Mouse (Mus musculus) forebrain, embryonic 12.5 days (tissue): ENCODE measurements around the gene Cdh22. TPM values are rescaled to one million over a fixed set of nuclear protein-coding genes. Genes with fewer than 3 reads are reported as not detected.

Source experiments
- ATAC-seq: fragments of 200-750 bp; cut with Nextera tagmentation; 2 replicates; pipeline ENCODE4 v1.8.0; 2017; ENCODE audit warnings: moderate TSS enrichment; ENCODE audit not compliant: low FRiP score
- H3K27ac ChIP-seq: fragments of 300-500 bp; sonication (generic); 2 replicates; pipeline ENCODE4 v1.5.1; 2016; ENCODE audit warnings: mild to moderate bottlenecking
- H3K27me3 ChIP-seq: fragments of 300-500 bp; sonication (generic); 2 replicates; pipeline ENCODE4 v1.6.1; 2016; ENCODE audit warnings: mild to moderate bottlenecking
- H3K36me3 ChIP-seq: fragments of 300-500 bp; sonication (generic); replicated peaks from 2 replicates; pipeline ENCODE4 v1.6.1; 2016; ENCODE audit warnings: mild to moderate bottlenecking
- H3K4me1 ChIP-seq: fragments of 300-500 bp; sonication (generic); 2 replicates; pipeline ENCODE4 v1.6.1; 2016
- H3K4me2 ChIP-seq: fragments of 300-500 bp; sonication (generic); 2 replicates; pipeline ENCODE4 v1.6.1; 2016; ENCODE audit warnings: mild to moderate bottlenecking, moderate library complexity
- H3K4me3 ChIP-seq: fragments of 300-500 bp; sonication (generic); replicated peaks from 2 replicates; pipeline ENCODE4 v1.5.1; 2016; ENCODE audit warnings: mild to moderate bottlenecking
- H3K9ac ChIP-seq: fragments of 300-500 bp; sonication (generic); 2 replicates; pipeline ENCODE4 v1.6.1; 2016; ENCODE audit warnings: mild to moderate bottlenecking
- H3K9me3 ChIP-seq: fragments of 300-500 bp; sonication (generic); 2 replicates; pipeline ENCODE4 v1.6.1; 2016
- WGBS: fragments of 180-500 bp; shearing (Covaris S2); methylation state at CpG from one replicate; pipeline ENCODE4 v1.1.7; 2016; 5-methylcytosine and 5-hydroxymethylcytosine counted together
- polyA plus RNA-seq: library from polyadenylated mRNA; unstranded; fragments of >200 nt; fragmentation: Nextera tagmentation; extraction: Ambion mirVana; gene quantifications from 2 replicates; pipeline ENCODE4 v1.2.1, GENCODE M21; 2016

Cdh22 gene
- polyA plus RNA-seq, 1 experiment from 2014 or later = 10.6 TPM

- H3K27ac ChIP-seq = no peak overlapping the region
- no peaks in the 10 kb centered on the region for H3K36me3 ChIP-seq
- no peak overlapping the region for H3K4me3 ChIP-seq
- peak overlapping the region; percentile 32 for H3K4me2 ChIP-seq
- peaks cover 99% of the 10 kb centered on the region for H3K27me3 ChIP-seq
- H3K4me1 ChIP-seq = peaks cover 41% of the 10 kb centered on the region
- no peak overlapping the region for H3K9ac ChIP-seq
- no peaks in the 10 kb centered on the region for H3K9me3 ChIP-seq
- 2% methylated on average over 11 of the region's 11 CpGs for WGBS
- peak; percentile 53; the same call in 1 of the 2 replicates for ATAC-seq
Observed at GRCm38 (mm10) chr2:165243122-165243720, 8.6 kb upstream of the Cdh22 start.

GRCm38 (mm10) chr2:165242575-165242974, 7.9 kb upstream of the Cdh22 start:
- Histone ChIP-seq H3K4me1 (peaks cover 47% of the 10 kb centered on the region), H3K27ac (no peak overlapping the region), H3K36me3 (no peaks in the 10 kb centered on the region), H3K4me3 (no peak overlapping the region), H3K9ac (no peak overlapping the region), H3K4me2 (peak overlapping the region; percentile 32; the same call in 1 of the 2 replicates), H3K9me3 (no peaks in the 10 kb centered on the region), H3K27me3 (peaks cover 99% of the 10 kb centered on the region)
- no peak for ATAC-seq
- 2% methylated on average over 13 of the region's 13 CpGs for WGBS

GRCm38 (mm10) chr2:165241786-165242185, 7.1 kb upstream of the Cdh22 start:
- Histone ChIP-seq H3K4me2 (no peak overlapping the region), H3K4me3 (no peak overlapping the region), H3K36me3 (no peaks in the 10 kb centered on the region), H3K27ac (no peak overlapping the region), H3K27me3 (peaks cover 97% of the 10 kb centered on the region), H3K9ac (no peak overlapping the region), H3K4me1 (peaks cover 43% of the 10 kb centered on the region), H3K9me3 (no peaks in the 10 kb centered on the region)
- ATAC-seq = no peak
- WGBS = 69% methylated on average over 7 of the region's 7 CpGs

- Histone ChIP-seq H3K4me3 (no peak overlapping the region), H3K9me3 (no peaks in the 10 kb centered on the region), H3K4me2 (no peak overlapping the region), H3K27ac (no peak overlapping the region), H3K27me3 (peaks cover 97% of the 10 kb centered on the region), H3K36me3 (no peaks in the 10 kb centered on the region), H3K4me1 (peaks cover 36% of the 10 kb centered on the region), H3K9ac (no peak overlapping the region)
- ATAC-seq = no peak
- WGBS = 40% methylated on average over 8 of the region's 8 CpGs
Observed at GRCm38 (mm10) chr2:165240371-165240770, 5.7 kb upstream of the Cdh22 start.

GRCm38 (mm10) chr2:165239533-165240144, 5.0 kb upstream of the Cdh22 start:
- WGBS = 16% methylated on average over 15 of the region's 15 CpGs
- H3K4me1 ChIP-seq = peaks cover 43% of the 10 kb centered on the region

GRCm38 (mm10) chr2:165238416-165239145, 3.9 kb upstream of the Cdh22 start:
- ATAC-seq = no peak
- Histone ChIP-seq H3K4me1 (peaks cover 49% of the 10 kb centered on the region), H3K27ac (no peak overlapping the region), H3K9ac (no peak overlapping the region), H3K27me3 (peaks cover 87% of the 10 kb centered on the region), H3K4me3 (no peak overlapping the region), H3K9me3 (no peaks in the 10 kb centered on the region), H3K4me2 (no peak overlapping the region), H3K36me3 (no peaks in the 10 kb centered on the region)
- WGBS = 5% methylated on average over 12 of the region's 12 CpGs

More at GRCm38 (mm10) chr2:165239533-165240144, 5.0 kb upstream of the Cdh22 start:
- H3K27ac ChIP-seq = no peak overlapping the region
- H3K9ac ChIP-seq = no peak overlapping the region
- no peak overlapping the region for H3K4me2 ChIP-seq
- H3K27me3 ChIP-seq = peaks cover 93% of the 10 kb centered on the region
- H3K4me3 ChIP-seq = no peak overlapping the region
- no peaks in the 10 kb centered on the region for H3K9me3 ChIP-seq
- H3K36me3 ChIP-seq = no peaks in the 10 kb centered on the region
- ATAC-seq = no peak

- under 1% methylated on average over 41 of the region's 41 CpGs for WGBS
- Histone ChIP-seq H3K27ac (peak overlapping the region; percentile 79), H3K27me3 (peaks cover 72% of the 10 kb centered on the region), H3K4me1 (peaks cover 60% of the 10 kb centered on the region), H3K4me3 (peak overlapping the region; percentile 72), H3K36me3 (no peaks in the 10 kb centered on the region), H3K4me2 (peak overlapping the region; percentile 98), H3K9ac (peak overlapping the region; percentile 90), H3K9me3 (no peaks in the 10 kb centered on the region)
- peak; percentile 60 for ATAC-seq
Observed at GRCm38 (mm10) chr2:165234291-165234612, 401 bp downstream of the Cdh22 start.

GRCm38 (mm10) chr2:165233491-165234290, 962 bp downstream of the Cdh22 start:
- peaks cover 72% of the 10 kb centered on the region for H3K27me3 ChIP-seq
- H3K9ac ChIP-seq = peak overlapping the region; percentile 90
- H3K4me3 ChIP-seq = peak overlapping the region; percentile 72
- H3K4me1 ChIP-seq = peaks cover 62% of the 10 kb centered on the region
- WGBS = under 1% methylated on average over 74 of the region's 82 CpGs
- peak overlapping the region; percentile 79 for H3K27ac ChIP-seq
- H3K36me3 ChIP-seq = no peaks in the 10 kb centered on the region
- no peaks in the 10 kb centered on the region for H3K9me3 ChIP-seq
- H3K4me2 ChIP-seq = peak overlapping the region; percentile 98
- ATAC-seq = peak; percentile 35

- peaks cover 48% of the 10 kb centered on the region for H3K4me1 ChIP-seq
- H3K36me3 ChIP-seq = no peaks in the 10 kb centered on the region
- no peak overlapping the region; the same call in 1 of the 2 replicates for H3K9ac ChIP-seq
- no peaks in the 10 kb centered on the region for H3K9me3 ChIP-seq
- no peak for ATAC-seq
- peaks cover 47% of the 10 kb centered on the region for H3K27me3 ChIP-seq
- 0 out of 2 replicates have a peak overlapping the region, but pooled peaks have one; percentile 0 for H3K4me2 ChIP-seq
- H3K27ac ChIP-seq = no peak overlapping the region
- 85% methylated on average over 11 of the region's 11 CpGs for WGBS
- no peak overlapping the region for H3K4me3 ChIP-seq
Observed at GRCm38 (mm10) chr2:165229050-165229449, 5.6 kb downstream of the Cdh22 start.

- Histone ChIP-seq H3K9ac (no peak overlapping the region), H3K27ac (no peak overlapping the region; the same call in 1 of the 2 replicates), H3K36me3 (no peaks in the 10 kb centered on the region), H3K27me3 (peaks cover 45% of the 10 kb centered on the region), H3K4me1 (peaks cover 57% of the 10 kb centered on the region), H3K4me3 (no peak overlapping the region), H3K9me3 (no peaks in the 10 kb centered on the region), H3K4me2 (no peak overlapping the region)
- WGBS = 75% methylated on average over 4 of the region's 4 CpGs
- no peak for ATAC-seq
Observed at GRCm38 (mm10) chr2:165223837-165224236, 10.8 kb downstream of the Cdh22 start.

GRCm38 (mm10) chr2:165221952-165222351, 12.7 kb downstream of the Cdh22 start:
- no peak for ATAC-seq
- Histone ChIP-seq H3K9me3 (no peaks in the 10 kb centered on the region), H3K4me1 (peaks cover 56% of the 10 kb centered on the region), H3K27me3 (peaks cover 50% of the 10 kb centered on the region), H3K9ac (no peak overlapping the region), H3K4me2 (no peak overlapping the region), H3K4me3 (no peak overlapping the region), H3K36me3 (no peaks in the 10 kb centered on the region), H3K27ac (0 out of 2 replicates have a peak overlapping the region, but pooled peaks have one; percentile 36)
- WGBS = 13% methylated on average over 9 of the region's 9 CpGs
